Mouse (Mus musculus) WW6 (cell line): ENCODE data around the gene Uqcrh.

Source experiments
- DNase-seq: peaks from one replicate; pipeline ENCODE4 v3.0.0-alpha.2; 2013; ENCODE audit warnings: low read depth, low spot score

Gene Uqcrh

DNA sequence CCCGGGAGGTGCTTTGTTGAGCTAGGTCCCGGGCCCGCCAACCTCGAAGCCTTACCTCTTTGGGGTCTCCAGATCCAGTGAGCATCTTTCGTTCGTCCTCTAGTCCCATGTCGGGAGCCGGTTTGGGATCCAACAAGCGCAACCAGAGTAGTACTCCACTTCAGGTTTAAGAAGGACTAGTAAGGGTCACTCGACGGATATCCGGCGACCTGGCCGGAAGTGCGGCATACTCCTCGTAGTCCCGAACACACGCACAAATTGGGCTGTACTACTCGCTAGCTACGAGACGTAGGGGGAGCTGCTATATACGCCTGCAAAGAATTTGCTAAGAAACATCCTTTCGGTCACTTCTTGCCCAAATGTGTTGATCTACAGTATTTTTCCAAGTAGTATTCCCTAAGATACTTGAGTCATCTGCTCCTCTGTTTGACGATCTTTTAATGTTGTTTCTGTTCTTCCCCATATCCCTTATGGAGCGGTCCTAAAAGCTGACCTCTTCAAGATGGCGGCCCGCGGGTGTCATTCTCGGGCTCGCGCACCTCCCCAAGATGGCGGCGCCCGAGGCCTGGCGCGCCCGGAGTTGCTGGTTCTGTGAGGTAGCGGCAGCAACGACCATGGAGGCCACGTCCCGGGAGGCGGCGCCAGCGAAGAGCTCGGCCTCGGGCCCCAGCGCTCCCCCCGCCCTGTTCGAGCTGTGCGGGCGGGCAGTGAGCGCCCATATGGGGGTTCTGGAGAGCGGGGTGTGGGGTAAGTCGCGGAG is at the start of gene Uqcrh, which contains the start of gene Lrrc41:
Gene Uqcrh, minus strand, starts transcription at position 211 of the 760 bp plus-strand sequence.
Gene Lrrc41, plus strand, starts transcription at position 409 of the 760 bp plus-strand sequence.
- DNase-seq = peak; percentile 90

DNA sequence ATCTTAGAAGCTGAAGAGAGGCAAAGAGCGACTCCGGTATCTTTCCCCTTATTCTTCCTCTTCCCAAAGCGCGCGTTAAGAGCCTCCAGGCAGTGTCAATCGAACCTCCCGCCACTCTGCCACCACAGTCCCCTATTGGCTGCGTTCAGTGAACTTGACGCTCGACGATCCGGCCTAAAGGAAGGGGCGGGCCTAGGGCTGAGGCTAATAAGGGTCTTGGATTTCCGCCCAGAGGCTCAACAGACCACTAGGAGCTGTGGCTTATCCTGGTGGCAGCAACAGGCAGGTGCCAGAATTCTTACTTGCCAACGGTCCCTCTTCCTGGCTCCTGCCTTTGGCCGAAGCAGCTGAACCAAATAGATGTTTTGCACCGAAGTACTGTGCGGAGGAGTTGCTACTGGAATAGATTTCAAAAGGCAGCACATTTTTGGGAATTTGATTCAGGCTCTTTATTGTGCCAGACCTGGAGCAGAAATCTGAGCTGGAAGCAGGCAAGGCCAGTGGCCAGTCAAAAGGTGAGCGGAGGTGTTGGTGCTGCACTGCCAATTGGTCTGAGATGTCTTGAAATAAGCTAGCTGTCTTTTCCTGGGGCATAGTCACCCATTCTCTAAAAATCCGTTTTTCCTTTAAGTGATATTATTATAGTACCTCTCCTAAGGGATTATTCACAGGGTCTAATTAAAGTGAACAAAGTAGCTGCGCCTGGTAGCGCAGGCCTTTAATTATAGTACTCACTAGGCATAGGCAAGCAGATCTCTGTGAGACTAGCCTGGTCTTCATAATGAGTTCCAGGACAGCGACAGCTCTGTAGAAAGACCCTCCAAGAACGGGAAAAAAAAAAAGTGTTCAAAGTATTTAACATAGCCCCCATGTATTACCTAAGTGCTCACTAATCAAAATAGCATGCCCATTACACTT is 49.0 kb upstream of the Uqcrh start, which contains the start of the genes Rad54l and Pomgnt1:
Gene Rad54l, minus strand, starts transcription at position 89 of the 918 bp plus-strand sequence.
Gene Pomgnt1, plus strand, starts transcription at position 239 of the 918 bp plus-strand sequence.
- peak; percentile 89 for DNase-seq

DNA sequence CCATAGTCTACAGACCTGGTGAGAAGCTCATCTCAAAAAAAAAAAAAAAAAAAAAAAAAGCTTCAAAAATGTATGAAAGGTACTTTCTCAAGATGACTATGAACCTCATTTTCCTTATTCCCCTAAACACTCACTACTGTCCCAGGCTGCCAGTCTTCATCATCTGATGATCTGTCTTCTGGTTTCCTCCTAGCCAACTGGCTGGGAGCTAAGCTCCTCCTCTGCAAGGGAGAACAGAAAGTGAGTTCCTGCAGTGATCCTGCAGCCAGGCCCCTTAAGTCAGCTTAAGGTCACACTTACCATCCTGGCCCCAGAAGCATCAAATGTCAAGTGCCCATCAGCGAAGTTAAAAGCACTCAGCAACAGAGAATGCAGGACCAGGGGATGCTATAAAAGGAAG is 47.9 kb upstream of the Uqcrh start:
- DNase-seq = no peak

DNA sequence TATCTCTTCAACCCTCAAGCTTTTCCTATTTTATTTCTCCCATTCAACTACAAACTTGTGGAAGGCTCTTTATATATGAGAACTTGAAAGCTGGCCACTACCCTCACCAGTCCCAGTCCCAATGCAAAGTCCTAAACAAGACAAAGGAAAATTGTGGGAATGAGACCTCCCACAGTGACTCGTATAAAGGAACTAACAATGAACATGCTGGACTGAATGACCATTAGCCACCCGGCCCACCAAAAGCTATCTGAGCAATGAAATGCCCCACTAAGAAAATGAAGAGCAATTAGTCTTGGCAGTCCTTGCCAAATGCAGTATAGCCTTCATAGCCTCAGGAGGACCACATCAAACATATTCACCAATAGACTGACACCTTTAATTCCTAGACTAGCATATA is 36.6 kb upstream of the Uqcrh start:
- no peak for DNase-seq

DNA sequence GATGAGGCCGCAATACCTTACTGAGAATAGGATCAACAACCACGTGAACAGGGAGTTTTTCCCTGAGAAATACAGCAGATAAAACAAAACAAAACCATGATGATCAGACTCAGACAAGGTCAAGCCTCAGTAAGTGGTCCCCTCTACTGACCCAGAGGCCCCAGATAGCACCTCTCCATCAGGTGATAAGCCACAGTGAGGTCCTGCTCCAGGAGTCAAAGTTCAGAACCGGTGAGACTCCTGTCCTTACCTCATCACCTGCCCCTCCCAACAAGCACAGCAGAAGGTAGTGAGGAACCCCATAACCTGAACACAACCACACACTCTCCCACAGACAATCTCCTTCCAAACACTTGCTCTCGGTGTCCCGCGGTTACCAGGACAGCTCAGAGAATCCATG is 35.8 kb upstream of the Uqcrh start:
- DNase-seq = no peak

DNA sequence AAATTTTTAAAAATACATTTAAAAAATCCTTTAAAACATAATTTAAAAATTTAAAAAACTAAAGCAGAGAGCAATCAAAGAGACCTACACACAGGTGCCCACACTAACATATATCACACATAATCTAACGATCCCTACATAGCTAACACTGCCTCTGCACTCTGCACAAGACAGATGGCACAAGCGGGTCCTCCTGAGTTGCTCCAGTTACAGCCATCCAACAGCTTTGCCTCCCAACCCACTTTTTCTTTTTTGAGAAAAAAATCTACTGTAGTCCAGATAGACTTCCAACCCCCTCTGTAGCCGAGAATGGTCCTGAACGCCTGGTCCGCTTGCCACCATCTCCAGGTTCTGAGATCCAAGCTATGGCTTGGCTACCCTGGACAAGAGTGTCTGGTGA is 30.4 kb upstream of the Uqcrh start:
- no peak for DNase-seq

DNA sequence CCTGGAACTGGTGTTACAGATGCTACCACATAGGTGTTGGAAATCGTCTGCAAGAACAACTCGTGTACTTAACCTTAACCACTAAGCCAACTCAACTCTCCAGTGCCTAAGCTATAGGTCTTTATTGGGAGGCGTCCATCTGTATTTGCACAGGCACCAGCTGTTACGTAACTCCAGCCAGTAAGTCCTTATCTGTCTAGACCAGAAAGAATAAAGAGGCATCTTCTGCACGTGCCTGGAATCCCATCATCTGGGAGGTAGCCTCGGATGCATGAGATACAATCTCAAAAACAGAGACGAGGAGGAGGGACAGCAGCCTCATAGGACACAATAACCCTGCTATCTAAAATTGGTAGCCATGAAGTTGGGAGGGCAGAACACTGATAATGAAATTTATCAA is 26.1 kb upstream of the Uqcrh start:
- DNase-seq = no peak

DNA sequence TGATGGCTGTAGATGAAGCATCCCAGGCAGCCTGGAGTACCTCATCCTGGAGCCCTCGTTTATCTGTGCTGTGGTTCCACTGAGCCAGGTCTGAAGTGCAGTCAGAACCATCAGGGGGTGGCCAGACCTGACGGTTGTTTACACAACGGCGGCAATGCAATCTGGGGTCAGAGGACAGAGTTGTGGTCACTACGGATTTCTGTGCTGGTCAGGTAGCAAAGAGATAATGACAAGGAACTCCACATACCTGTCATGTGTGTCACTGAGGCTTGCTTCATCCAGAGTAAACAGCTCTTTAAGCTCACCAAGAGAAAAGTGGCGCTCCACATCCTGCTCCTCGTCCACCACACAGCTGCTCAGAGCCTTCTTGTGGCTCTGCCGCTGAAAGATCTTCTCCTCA is 22.3 kb upstream of the Uqcrh start:
- no peak for DNase-seq

DNA sequence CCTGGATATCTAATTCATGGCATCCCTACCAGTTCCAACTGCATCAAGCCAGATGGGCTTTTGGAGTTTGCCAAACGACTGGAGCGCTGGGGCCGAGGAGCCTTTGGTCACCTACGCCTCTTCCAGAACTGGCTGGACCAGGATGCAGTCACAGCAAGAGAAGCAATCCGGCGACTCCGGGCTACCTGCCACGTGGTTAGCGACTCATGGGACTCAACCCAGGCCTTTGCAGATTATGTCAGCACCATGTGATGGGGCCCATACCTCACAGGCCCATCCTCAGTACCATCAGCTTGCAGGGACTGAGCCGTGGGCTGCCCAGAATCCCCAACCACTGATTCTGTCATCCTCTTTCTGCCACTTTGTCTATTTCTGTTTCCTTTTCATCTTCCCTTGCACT is 21.4 kb upstream of the Uqcrh start:
- DNase-seq = no peak

DNA sequence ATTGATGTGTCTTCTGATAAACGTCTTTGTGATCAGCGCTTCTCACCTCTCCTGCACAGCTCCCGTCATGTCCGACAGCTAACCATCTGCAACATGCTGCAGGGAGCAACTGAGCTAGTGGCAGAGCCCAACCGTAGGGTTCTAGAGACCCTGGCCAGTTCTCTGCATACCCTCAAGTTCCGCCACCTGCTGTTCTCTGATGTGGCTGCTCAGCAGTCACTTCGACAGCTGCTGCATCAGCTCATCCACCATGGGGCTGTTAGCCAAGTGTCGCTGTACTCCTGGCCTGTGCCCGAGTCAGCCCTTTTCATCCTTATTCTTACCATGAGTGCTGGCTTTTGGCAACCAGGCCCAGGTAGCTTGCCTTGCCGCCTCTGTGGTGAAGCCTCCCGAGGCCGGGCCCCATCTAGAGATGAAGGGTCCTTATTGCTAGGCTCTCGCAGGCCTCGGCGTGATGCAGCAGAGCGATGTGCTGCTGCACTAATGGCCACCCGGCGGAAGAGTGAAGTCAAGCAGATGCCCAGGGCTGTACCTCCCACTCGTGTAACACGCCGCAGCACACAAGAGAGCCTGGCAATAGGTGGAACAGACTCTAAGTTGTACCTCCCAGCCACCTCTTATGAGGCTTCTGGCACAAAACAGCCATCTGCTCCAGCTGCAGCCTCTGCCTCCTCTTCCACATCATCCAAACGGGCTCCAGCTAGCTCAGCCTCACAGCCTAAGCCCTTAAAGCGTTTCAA is 13.8 kb upstream of the Uqcrh start:
- no peak for DNase-seq

DNA sequence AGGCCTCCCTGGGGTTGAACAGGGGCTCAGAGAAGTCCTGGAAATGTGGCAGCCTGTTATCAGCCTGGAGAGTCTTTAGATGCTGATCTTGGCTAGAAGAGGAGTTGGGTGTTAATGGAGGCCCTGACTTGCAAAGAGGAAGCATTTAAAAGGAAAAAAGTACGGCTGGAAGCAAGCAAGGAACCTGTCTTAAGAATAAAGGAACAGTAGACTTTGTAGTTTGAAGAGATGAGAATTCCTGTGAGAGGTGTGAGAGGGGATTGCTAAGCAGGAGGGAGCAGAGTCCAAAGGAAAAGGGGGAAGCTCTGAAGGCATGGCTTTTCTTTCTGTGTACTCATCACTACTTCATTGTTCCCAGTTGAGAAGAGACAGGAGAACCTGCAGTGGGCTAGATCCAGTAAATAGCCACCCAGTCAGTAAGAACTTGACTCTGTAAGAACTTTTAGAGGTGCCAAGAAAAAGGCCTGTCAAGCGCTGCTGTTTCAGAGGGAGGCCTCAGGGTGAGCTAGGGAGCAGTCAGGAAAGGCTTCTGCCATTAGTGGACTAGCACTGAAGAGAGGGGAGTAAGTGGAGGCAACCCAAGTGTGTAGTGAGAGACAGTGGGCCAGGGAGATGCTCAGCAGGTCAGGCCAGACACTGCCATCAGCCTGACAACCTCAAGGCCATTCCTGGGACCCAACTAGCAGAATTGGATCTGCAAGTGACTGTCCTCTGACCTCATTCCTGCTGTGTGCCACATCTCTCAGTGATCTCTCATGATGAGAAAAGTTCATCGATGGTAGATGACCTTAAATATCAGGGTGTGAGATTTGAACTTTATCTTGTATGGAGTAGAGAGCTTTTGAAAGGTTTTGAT is 2.6 kb upstream of the Uqcrh start:
- DNase-seq = no peak

DNA sequence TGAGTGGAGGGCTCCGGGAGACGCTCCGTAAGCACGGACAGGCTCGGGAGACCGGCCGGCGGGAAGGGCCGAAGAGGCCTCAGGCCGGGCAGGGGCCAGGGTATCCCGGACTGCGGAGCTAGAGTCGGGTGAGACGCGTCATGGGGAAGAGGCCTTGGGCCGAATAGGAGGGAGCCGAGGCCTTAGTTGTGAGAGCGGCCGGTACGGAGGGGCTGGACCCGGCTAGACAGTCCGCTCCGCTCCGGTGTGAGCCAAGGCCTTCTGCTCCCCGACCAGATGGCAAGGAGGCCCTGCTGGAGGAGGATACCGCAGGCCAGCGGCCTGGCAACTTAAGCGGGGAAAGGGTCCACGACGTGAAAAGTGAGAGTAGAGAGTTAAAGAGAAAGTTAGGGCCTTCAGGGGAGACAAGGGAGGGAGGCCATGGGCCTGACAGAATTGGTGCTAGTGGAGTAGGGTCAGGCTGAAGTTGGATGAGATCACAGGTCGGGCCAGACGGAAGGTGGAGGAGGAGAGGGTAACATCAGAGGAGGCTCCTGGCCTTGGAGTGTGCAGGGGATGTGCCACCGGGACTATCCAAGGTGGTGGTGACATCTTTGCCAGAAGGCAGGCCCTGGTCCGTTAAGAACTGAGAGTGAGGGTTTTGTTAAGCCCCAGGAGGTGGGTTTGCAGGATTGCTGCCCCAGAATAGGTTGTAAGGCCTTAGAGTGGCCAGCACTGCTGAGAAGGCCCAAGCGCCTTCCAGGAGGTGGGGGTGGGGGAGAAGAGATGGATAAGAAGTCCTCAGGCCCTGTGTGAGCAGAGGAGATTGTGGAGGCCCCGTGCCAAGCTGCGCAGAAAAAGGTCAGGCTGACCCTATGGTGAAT is 1.7 kb upstream of the Uqcrh start:
- no peak for DNase-seq

DNA sequence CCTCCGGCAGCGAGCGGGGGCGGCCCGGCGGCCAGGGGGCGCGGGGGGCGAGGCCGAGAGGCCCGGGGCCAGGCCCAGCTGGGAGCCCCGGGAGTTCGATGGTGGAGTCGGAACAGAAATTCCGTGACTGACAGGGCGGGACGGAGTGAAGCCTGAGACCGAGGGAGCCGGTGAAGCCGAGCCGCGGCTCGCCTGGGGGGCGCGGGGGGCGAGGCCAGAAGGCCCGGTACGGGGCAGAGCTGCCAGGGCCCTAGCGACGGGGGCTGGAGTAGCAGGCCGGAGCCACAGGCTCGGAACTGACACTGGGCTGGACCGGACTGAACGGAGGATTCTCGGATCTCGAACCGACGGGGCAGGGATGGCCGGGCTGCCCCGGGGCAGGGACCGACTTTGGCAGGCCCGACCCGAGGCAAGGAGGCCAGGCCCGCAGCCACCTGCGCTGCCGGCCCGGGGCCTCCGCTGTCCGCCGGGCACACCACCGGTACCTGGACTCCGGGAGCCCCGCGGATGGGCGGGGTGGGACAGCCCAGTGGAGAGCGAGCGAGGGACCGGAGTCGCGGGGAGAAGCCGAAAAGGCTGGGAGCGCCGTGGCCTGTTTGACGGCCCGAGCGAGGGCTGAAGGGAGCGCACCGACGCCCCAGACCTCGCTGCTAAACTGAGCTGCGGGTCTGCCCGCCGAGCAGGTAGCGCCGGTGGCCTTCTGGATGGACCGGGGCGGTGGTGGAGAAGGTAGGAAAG is 929 bp upstream of the Uqcrh start:
- DNase-seq = no peak

DNA sequence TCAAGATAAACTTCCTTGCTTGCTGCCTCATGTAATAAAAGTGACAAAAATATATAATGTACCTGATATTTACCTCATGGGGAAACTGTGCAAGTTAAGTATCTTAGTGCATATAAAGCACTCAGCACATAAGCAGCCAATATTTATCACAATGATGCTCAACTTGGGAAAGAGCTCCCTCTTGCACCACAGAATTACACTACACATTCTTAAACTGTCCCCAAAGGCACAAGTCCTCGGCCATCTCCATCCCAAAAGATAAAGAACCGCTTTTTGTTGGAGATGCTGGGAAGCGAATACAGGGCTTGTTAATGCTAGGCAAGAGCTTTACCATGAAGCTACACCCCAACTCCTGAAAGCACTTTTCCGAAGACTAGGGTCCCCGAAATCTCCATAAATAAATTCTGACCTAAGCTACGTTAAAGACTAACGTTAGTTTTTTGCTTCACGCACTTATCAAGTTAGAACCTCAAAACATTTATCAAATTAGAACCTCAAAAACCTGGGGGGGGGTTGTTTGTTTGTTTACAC is 661 bp downstream of the Uqcrh start:
- DNase-seq = no peak

DNA sequence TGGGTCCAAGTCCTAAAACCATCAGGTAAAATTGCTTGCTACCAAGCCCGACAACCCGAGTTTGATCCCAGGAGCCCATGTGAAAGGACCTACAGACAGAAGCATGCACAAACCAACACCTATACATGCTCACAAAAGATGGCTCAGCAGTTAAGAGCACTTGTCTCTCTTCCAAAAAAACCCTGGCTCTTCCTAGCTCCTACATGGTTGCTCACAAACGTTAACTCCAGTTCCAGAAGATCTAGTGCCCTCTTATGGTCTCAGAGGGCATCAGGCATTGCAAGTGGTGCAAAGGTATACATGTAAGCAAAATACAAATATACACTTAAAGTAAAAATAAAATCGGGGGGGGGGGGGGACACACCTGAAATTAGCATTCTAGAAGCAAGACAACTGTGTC is 1.7 kb downstream of the Uqcrh start:
- DNase-seq = no peak

DNA sequence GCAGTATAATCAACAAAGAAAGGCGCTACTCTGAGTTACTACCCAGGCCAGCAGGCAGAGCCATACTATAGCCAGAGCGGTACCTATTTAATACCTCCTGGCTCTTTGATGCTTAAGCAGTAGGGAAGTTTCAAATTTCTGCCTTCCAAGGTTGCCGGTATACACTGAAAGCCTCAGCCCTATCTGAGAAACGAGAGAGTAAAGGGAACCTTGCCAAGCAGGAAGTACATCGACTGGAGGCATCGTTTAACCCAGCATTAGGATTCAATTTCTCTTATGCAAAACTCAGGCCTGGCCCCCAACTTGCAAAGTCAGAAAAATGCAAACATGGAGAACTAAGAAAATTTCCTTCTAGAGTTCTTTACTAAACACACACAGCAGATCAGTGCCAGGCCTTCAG is 4.8 kb downstream of the Uqcrh start:
- no peak for DNase-seq

DNA sequence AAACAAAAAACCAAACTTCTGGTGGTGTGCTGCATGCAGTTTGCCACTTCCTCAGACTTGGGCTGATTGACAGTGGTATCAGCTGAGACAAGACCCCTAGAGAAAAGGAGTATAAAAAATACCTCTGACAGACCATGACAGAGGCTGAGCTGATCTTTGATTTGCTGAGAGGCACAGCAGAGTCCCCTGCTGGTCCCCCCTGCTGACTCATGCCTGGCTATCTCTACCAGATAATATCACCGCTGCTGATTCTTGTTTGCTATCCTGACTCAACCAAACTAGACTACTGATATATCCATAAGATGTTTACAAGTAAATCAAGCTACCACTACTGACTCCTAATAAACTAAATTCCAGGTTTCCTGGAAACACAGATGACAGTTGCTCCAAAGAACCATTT is 11.0 kb downstream of the Uqcrh start:
- no peak for DNase-seq

DNA sequence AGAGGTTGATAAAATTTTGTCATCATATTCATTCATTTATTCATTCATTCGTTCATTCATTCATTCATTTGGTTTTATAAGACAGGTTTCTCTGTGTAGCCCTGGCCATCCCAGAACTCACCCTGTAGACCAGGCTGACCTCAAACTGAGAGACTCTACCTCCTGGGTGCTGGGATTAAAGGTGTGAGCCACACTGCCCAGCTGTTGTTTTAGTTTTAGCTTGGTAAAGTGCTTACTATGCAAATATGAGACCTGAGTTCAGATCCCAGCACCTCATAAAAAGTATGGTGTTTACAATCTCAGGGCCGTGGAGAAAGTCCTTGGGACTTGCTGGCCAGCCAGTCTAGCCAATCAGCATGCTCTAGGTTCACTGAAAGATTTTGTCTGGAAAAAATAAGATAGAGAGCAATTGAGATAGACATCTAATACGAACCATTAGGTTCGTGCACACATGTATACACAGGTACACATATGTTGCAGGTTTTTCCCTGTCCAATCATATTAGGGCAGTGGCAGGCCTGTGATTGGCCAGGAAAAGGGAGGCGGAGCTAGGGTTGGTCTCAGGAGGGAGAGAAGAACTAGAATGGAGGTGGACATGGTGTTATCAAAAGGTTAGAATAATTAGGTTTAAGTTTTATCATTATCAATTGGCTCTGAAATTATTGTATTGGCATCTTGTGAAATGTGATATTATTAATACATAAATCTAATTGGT is 15.7 kb downstream of the Uqcrh start:
- DNase-seq = no peak
